Mouse (Mus musculus) hindbrain, embryonic 10.5 days (tissue): ENCODE measurements around the gene Gm26938. TPM values are rescaled to one million over a fixed set of nuclear protein-coding genes. Genes with fewer than 3 reads are reported as not detected.

Experiments
- DNase-seq: peaks from one replicate; pipeline ENCODE4 v3.0.0-alpha.2; 2017; ENCODE audit warnings: low spot score
- H3K27ac ChIP-seq: fragments of 300-500 bp; sonication (generic); 2 replicates; pipeline ENCODE4 v1.5.1; 2016; ENCODE audit warnings: mild to moderate bottlenecking, moderate library complexity
- H3K27me3 ChIP-seq: fragments of 300-500 bp; sonication (generic); 2 replicates; pipeline ENCODE4 v1.6.1; 2016; ENCODE audit warnings: mild to moderate bottlenecking; ENCODE audit not compliant: poor library complexity, insufficient read depth, severe bottlenecking
- H3K36me3 ChIP-seq: fragments of 300-500 bp; sonication (generic); 2 replicates; pipeline ENCODE4 v1.6.1; 2016; ENCODE audit warnings: mild to moderate bottlenecking, moderate library complexity
- H3K4me1 ChIP-seq: fragments of 300-500 bp; sonication (generic); replicated peaks from 2 replicates; pipeline ENCODE4 v1.6.1; 2016; ENCODE audit warnings: mild to moderate bottlenecking
- H3K4me3 ChIP-seq: fragments of 300-500 bp; sonication (generic); 2 replicates; pipeline ENCODE4 v1.5.1; 2016; ENCODE audit warnings: mild to moderate bottlenecking, moderate library complexity
- H3K9me3 ChIP-seq: fragments of 300-500 bp; sonication (generic); 2 replicates; pipeline ENCODE4 v1.6.1; 2016; ENCODE audit warnings: mild to moderate bottlenecking, moderate library complexity
- WGBS: fragments of 180-500 bp; shearing (Covaris S2); methylation state at CpG from one replicate; pipeline ENCODE4 v1.1.7; 2016; 5-methylcytosine and 5-hydroxymethylcytosine counted together
- polyA plus RNA-seq: library from polyadenylated mRNA; unstranded; fragments of >200 nt; fragmentation: Nextera tagmentation; extraction: Ambion mirVana; gene quantifications from 2 replicates; pipeline ENCODE4 v1.2.1, GENCODE M21; 2016

Gene Gm26938
- polyA plus RNA-seq, 1 experiment from 2014 or later = not detected

- peaks cover 38% of the 10 kb centered on the region for H3K27me3 ChIP-seq
- H3K4me3 ChIP-seq = no peak overlapping the region
- no peaks in the 10 kb centered on the region for H3K9me3 ChIP-seq
- DNase-seq = no peak
- no peaks in the 10 kb centered on the region for H3K36me3 ChIP-seq
- 0 out of 2 replicates have a peak overlapping the region, but pooled peaks have one; percentile 46 for H3K27ac ChIP-seq
- H3K4me1 ChIP-seq = peaks cover 13% of the 10 kb centered on the region
- WGBS = 71% methylated on average over 20 of the region's 20 CpGs
Measured at GRCm38 (mm10) chr5:139812398-139813125, 13.6 kb downstream of the Gm26938 start.

- H3K4me3 ChIP-seq = no peak overlapping the region
- peaks cover 38% of the 10 kb centered on the region for H3K27me3 ChIP-seq
- H3K27ac ChIP-seq = no peak overlapping the region
- 80% methylated on average over 15 of the region's 15 CpGs for WGBS
- peaks cover 13% of the 10 kb centered on the region for H3K4me1 ChIP-seq
- H3K36me3 ChIP-seq = no peaks in the 10 kb centered on the region
- H3K9me3 ChIP-seq = no peaks in the 10 kb centered on the region
- DNase-seq = no peak
Measured at GRCm38 (mm10) chr5:139811677-139812397, 14.4 kb downstream of the Gm26938 start.

- Histone ChIP-seq H3K36me3 (no peaks in the 10 kb centered on the region), H3K4me1 (peaks cover 15% of the 10 kb centered on the region), H3K4me3 (no peak overlapping the region), H3K9me3 (no peaks in the 10 kb centered on the region), H3K27me3 (peaks cover 25% of the 10 kb centered on the region), H3K27ac (no peak overlapping the region)
- 58% methylated on average over 4 of the region's 4 CpGs for WGBS
- no peak for DNase-seq
Measured at GRCm38 (mm10) chr5:139809397-139809796, 16.8 kb downstream of the Gm26938 start.

GRCm38 (mm10) chr5:139805924-139806323 lies 20.3 kb downstream of the Gm26938 start:
- H3K36me3 ChIP-seq = peaks cover 9% of the 10 kb centered on the region
- DNase-seq = no peak
- H3K27me3 ChIP-seq = peaks cover 6% of the 10 kb centered on the region
- H3K9me3 ChIP-seq = no peaks in the 10 kb centered on the region
- 92% methylated on average over 8 of the region's 8 CpGs for WGBS
- H3K27ac ChIP-seq = peak overlapping the region; percentile 53; the same call in 1 of the 2 replicates
- H3K4me3 ChIP-seq = no peak overlapping the region
- H3K4me1 ChIP-seq = peaks cover 15% of the 10 kb centered on the region

GRCm38 (mm10) chr5:139804573-139805111 lies 21.6 kb downstream of the Gm26938 start:
- 93% methylated on average over 11 of the region's 11 CpGs for WGBS
- peaks cover 17% of the 10 kb centered on the region for H3K4me1 ChIP-seq
- H3K4me3 ChIP-seq = no peak overlapping the region
- DNase-seq = no peak
- H3K9me3 ChIP-seq = no peaks in the 10 kb centered on the region
- H3K27me3 ChIP-seq = peaks cover 19% of the 10 kb centered on the region
- H3K36me3 ChIP-seq = peaks cover 22% of the 10 kb centered on the region
- H3K27ac ChIP-seq = peak overlapping the region; percentile 53; the same call in 1 of the 2 replicates

GRCm38 (mm10) chr5:139804107-139804551 lies 22.1 kb downstream of the Gm26938 start:
- H3K9me3 ChIP-seq = no peaks in the 10 kb centered on the region
- H3K4me3 ChIP-seq = no peak overlapping the region
- DNase-seq = peak; percentile 34
- 7% methylated on average over 6 of the region's 6 CpGs for whole genome bisulfite sequencing
- H3K27me3 ChIP-seq = peaks cover 24% of the 10 kb centered on the region
- peaks cover 22% of the 10 kb centered on the region for H3K4me1 ChIP-seq
- H3K36me3 ChIP-seq = peaks cover 27% of the 10 kb centered on the region
- H3K27ac ChIP-seq = peak overlapping the region; percentile 53

- WGBS = 13% methylated on average over 12 of the region's 12 CpGs
- Histone ChIP-seq H3K9me3 (no peaks in the 10 kb centered on the region), H3K27me3 (peaks cover 29% of the 10 kb centered on the region), H3K4me3 (peak overlapping the region; percentile 16; the same call in 1 of the 2 replicates), H3K36me3 (peaks cover 28% of the 10 kb centered on the region), H3K27ac (peak overlapping the region; percentile 10), H3K4me1 (peaks cover 26% of the 10 kb centered on the region)
- DNase-seq = peak; percentile 68
Measured at GRCm38 (mm10) chr5:139803601-139804102, 22.6 kb downstream of the Gm26938 start.

GRCm38 (mm10) chr5:139803165-139803564 lies 23.0 kb downstream of the Gm26938 start:
- DNase-seq = no peak
- Histone ChIP-seq H3K27me3 (peaks cover 30% of the 10 kb centered on the region), H3K4me3 (no peak overlapping the region), H3K9me3 (no peaks in the 10 kb centered on the region), H3K36me3 (peaks cover 28% of the 10 kb centered on the region), H3K27ac (no peak overlapping the region), H3K4me1 (peaks cover 31% of the 10 kb centered on the region)
- WGBS = 83% methylated on average over 8 of the region's 8 CpGs

GRCm38 (mm10) chr5:139801880-139802279 lies 24.3 kb downstream of the Gm26938 start:
- 91% methylated on average over 10 of the region's 10 CpGs for WGBS
- peaks cover 44% of the 10 kb centered on the region for H3K4me1 ChIP-seq
- H3K36me3 ChIP-seq = peaks cover 28% of the 10 kb centered on the region
- no peaks in the 10 kb centered on the region for H3K9me3 ChIP-seq
- H3K27me3 ChIP-seq = peaks cover 30% of the 10 kb centered on the region
- H3K4me3 ChIP-seq = no peak overlapping the region
- no peak for DNase-seq
- H3K27ac ChIP-seq = no peak overlapping the region

GRCm38 (mm10) chr5:139801231-139801630 lies 25.0 kb downstream of the Gm26938 start:
- Histone ChIP-seq H3K27me3 (peaks cover 32% of the 10 kb centered on the region), H3K4me3 (no peak overlapping the region), H3K36me3 (peaks cover 28% of the 10 kb centered on the region), H3K27ac (no peak overlapping the region), H3K4me1 (peaks cover 50% of the 10 kb centered on the region), H3K9me3 (no peaks in the 10 kb centered on the region)
- WGBS = 94% methylated on average over 8 of the region's 8 CpGs
- no peak for DNase-seq

- Histone ChIP-seq H3K36me3 (peaks cover 28% of the 10 kb centered on the region), H3K27me3 (peaks cover 44% of the 10 kb centered on the region), H3K9me3 (no peaks in the 10 kb centered on the region), H3K4me1 (peaks cover 63% of the 10 kb centered on the region), H3K27ac (no peak overlapping the region), H3K4me3 (no peak overlapping the region)
- no peak for DNase-seq
- WGBS = 90% methylated on average over 33 of the region's 33 CpGs
Measured at GRCm38 (mm10) chr5:139799801-139800590, 26.2 kb downstream of the Gm26938 start.

- 89% methylated on average over 9 of the region's 9 CpGs for WGBS
- no peak for DNase-seq
- Histone ChIP-seq H3K27ac (peak overlapping the region; percentile 88; the same call in 1 of the 2 replicates), H3K36me3 (peaks cover 28% of the 10 kb centered on the region), H3K27me3 (peaks cover 54% of the 10 kb centered on the region), H3K4me3 (no peak overlapping the region), H3K4me1 (peaks cover 67% of the 10 kb centered on the region), H3K9me3 (no peaks in the 10 kb centered on the region)
Measured at GRCm38 (mm10) chr5:139799041-139799440, 27.2 kb downstream of the Gm26938 start.
